Comparison of ENCODE assay signal across 30 mouse cellular contexts in the genomic region with DNA sequence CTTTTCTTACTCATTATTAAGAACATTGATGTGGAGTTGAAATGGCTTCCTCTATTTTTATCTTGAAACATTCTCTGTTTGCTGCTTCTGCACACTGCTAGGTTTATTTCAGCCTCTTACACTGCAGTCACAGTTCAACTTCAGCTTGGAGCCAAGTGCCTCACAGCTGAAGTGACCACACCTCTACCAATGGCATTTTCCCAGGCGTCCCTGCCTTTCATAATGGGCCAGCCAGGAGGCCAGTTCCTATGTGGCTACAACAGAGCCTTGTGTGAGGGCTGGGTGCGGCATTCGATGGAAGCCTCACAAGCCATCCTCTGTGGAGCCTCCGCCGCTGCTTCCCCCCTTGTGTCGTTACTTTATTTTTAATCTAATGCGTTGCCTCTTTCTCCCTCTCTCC.
DNase-seq lines count a peak whose midpoint lies in the region; ATAC-seq and TF ChIP-seq lines count a peak whose summit lies in the region.
"Had no signal": no experiment of that assay in that cellular context is flagged by ENCODE, and none has a peak within 500 bp of the region (broad histone marks: within the 10 kb centered on the region; RNA-seq: fewer than 3 reads in every experiment).

No protein-coding gene starts in this region.

- peak; percentile 76 for ATAC-seq in lung, embryonic 16.5 days (ENCODE audit: low read depth)
- ATAC-seq: liver, embryonic 12.5 days; liver, postnatal 0 days; midbrain, embryonic 16.5 days had no signal

- H3K9me3 ChIP-seq in CH12.LX (replicated peaks; ENCODE audit: low read length), result no peaks in the 10 kb centered on the region
- H3K9me3 ChIP-seq in lung, embryonic 16.5 days (ENCODE audit: control insufficient read depth, low read length), result no peaks in the 10 kb centered on the region
- H3K9me3 ChIP-seq: forebrain, embryonic 12.5 days; heart, embryonic 13.5 days; hindbrain, embryonic 15.5 days; limb, embryonic 12.5 days; liver, embryonic 12.5 days; neural tube, embryonic 12.5 days; stomach, embryonic 15.5 days had no signal

- in situ Hi-C loops in CH12.LX (cut with MboI; ENCODE audit: low pct_ligation_motif_present, low pct_unique_long_range_greater_than_20kb, low sequenced_read_pairs), result loop anchor here (10.0 kb wide), 1 partner anchor 113 kb away; the partner anchor contains the start of gene Cbwd1

- peak; percentile 79 for DNase-seq in heart, adult 11 months
- no peak for DNase-seq in heart, adult 8-10 months (ENCODE audit: low spot score)
- DNase-seq in CH12.LX (ENCODE audit: extremely low read depth), result no peak
- peak; percentile 79 for DNase-seq in lung, postnatal 36 days
- DNase-seq in right cerebral cortex, postnatal 25 days, result no peak
- DNase-seq in adrenal gland, postnatal 4 days (ENCODE audit: low spot score in 2 of 2), result no peak
- DNase-seq: adrenal gland, postnatal 14 days; cerebellum, adult 11-12 months; gastrocnemius, postnatal 36 days; heart, adult 2 months; heart, postnatal 10 days; kidney, adult 11 months; kidney, postnatal 14 days; liver, postnatal 0 days; right cerebral cortex, adult 18-20 months; right cerebral cortex, postnatal 4 days; thymus, adult 18-20 months; thymus, postnatal 25 days had no signal

- dilution Hi-C loops in CH12.LX (cut with MboI; ENCODE audit: extremely low pct_ligation_motif_present, extremely low pct_unique_long_range_greater_than_20kb, low sequenced_read_pairs), result no loop called here

- no peak for TF ChIP-seq POLR2A in CH12.LX (IDR thresholded peaks at IDR 0.05; ENCODE audit: low read depth, low read length)

- no peak for TF ChIP-seq RAD21 in CH12.LX (IDR thresholded peaks at IDR 0.05; ENCODE audit: low read depth, low read length)

- peaks cover 51 to 81% of the 10 kb centered on the region in 2 experiments for H3K36me3 ChIP-seq in CH12.LX (replicated peaks in 1 of 2; ENCODE audit: control insufficient read depth in 1 of 2, insufficient read depth in 1 of 2, low read length in 1 of 2)
- H3K36me3 ChIP-seq in lung, embryonic 16.5 days (ENCODE audit: control insufficient read depth, insufficient read depth, low read length), result no peaks in the 10 kb centered on the region
- H3K36me3 ChIP-seq: forebrain, embryonic 12.5 days; heart, embryonic 13.5 days; hindbrain, embryonic 15.5 days; limb, embryonic 12.5 days; neural tube, embryonic 12.5 days; stomach, embryonic 15.5 days had no signal

- TF ChIP-seq CTCF in CH12.LX (conservative IDR thresholded peaks at IDR 0.05 in 1 of 2, IDR thresholded peaks at IDR 0.05 in 1 of 2; ENCODE audit: low read depth in 2 of 2, low read length in 2 of 2), result no peak

- no peak for TF ChIP-seq EP300 in CH12.LX (IDR thresholded peaks at IDR 0.05; ENCODE audit: low read length)

- no peak overlapping the region for H3K4me3 ChIP-seq in CH12.LX (replicated peaks in 1 of 3; ENCODE audit: low read depth in 2 of 3, low read length in 2 of 3, poor library complexity in 1 of 3)
- no peak overlapping the region for H3K4me3 ChIP-seq in lung, embryonic 16.5 days (ENCODE audit: low read length)
- H3K4me3 ChIP-seq: erythroblast, embryonic 14.5 days; forebrain, embryonic 12.5 days; heart, adult 2 months; heart, embryonic 13.5 days; hindbrain, embryonic 15.5 days; limb, embryonic 12.5 days; liver, embryonic 12.5 days; myocyte; neural tube, embryonic 12.5 days; stomach, embryonic 15.5 days had no signal

- 58% methylated on average over 7 of the region's 7 CpGs for WGBS in lung, embryonic 16.5 days

- H3K27ac ChIP-seq in CH12.LX (ENCODE audit: insufficient read depth, low read depth), result peak overlapping the region; percentile 69
- no peak overlapping the region for H3K27ac ChIP-seq in lung, embryonic 16.5 days (ENCODE audit: low read length)
- H3K27ac ChIP-seq: forebrain, embryonic 12.5 days; heart, adult 2 months; heart, embryonic 13.5 days; hindbrain, embryonic 15.5 days; limb, embryonic 12.5 days; liver, embryonic 12.5 days; neural tube, embryonic 12.5 days; stomach, embryonic 15.5 days had no signal

- H3K27me3 ChIP-seq in CH12.LX (replicated peaks), result no peaks in the 10 kb centered on the region
- H3K27me3 ChIP-seq in lung, embryonic 16.5 days (ENCODE audit: control insufficient read depth, insufficient read depth, low read depth, low read length), result no peaks in the 10 kb centered on the region
- H3K27me3 ChIP-seq: forebrain, embryonic 12.5 days; hindbrain, embryonic 15.5 days; limb, embryonic 12.5 days; liver, embryonic 12.5 days; neural tube, embryonic 12.5 days; stomach, embryonic 15.5 days had no signal

- H3K4me1 ChIP-seq in CH12.LX (ENCODE audit: control insufficient read depth in 1 of 2, insufficient read depth in 2 of 2), result peaks cover 14 to 66% of the 10 kb centered on the region in 2 experiments
- H3K4me1 ChIP-seq in lung, embryonic 16.5 days (replicated peaks; ENCODE audit: control insufficient read depth, insufficient read depth, low read length), result no peaks in the 10 kb centered on the region
- H3K4me1 ChIP-seq: forebrain, embryonic 12.5 days; hindbrain, embryonic 15.5 days; liver, embryonic 12.5 days; neural tube, embryonic 12.5 days; stomach, embryonic 15.5 days had no signal

- peak overlapping the region; percentile 50; the same call in 1 of the 2 replicates for H3K9ac ChIP-seq in CH12.LX (ENCODE audit: insufficient read depth, low read depth)
- no peak overlapping the region for H3K9ac ChIP-seq in lung, embryonic 16.5 days (ENCODE audit: low read length)
- H3K9ac ChIP-seq: forebrain, embryonic 12.5 days; heart, embryonic 13.5 days; hindbrain, embryonic 15.5 days; limb, embryonic 12.5 days; liver, embryonic 12.5 days; liver, postnatal 0 days; neural tube, embryonic 12.5 days; stomach, embryonic 15.5 days had no signal

- peak overlapping the region; percentile 86 for H3K4me2 ChIP-seq in CH12.LX (ENCODE audit: insufficient read depth, low read depth, poor library complexity, severe bottlenecking)
- H3K4me2 ChIP-seq in lung, embryonic 16.5 days (ENCODE audit: low read depth, low read length), result no peak overlapping the region
- H3K4me2 ChIP-seq: forebrain, embryonic 12.5 days; heart, embryonic 13.5 days; hindbrain, embryonic 15.5 days; limb, embryonic 12.5 days; liver, embryonic 12.5 days; midbrain, embryonic 11.5 days; neural tube, embryonic 12.5 days; stomach, embryonic 15.5 days had no signal

- peaks cover 8% of the 10 kb centered on the region; the same call in 1 of the 2 replicates for H3K79me2 ChIP-seq in CH12.LX (replicated peaks; ENCODE audit: control insufficient read depth, extremely low read depth, insufficient read depth, poor library complexity, severe bottlenecking)

TF ChIP-seq in CH12.LX, 34 proteins besides CTCF, POLR2A, EP300 and RAD21:
- TF ChIP-seq USF1 (IDR thresholded peaks at IDR 0.05; ENCODE audit: low read depth, low read length) (no peak), UBTF (IDR thresholded peaks at IDR 0.05; ENCODE audit: low read depth, low read length) (no peak), ZKSCAN1 (IDR thresholded peaks at IDR 0.05; ENCODE audit: borderline replicate concordance, low read depth, low read length) (no peak), JUN (IDR thresholded peaks at IDR 0.05; ENCODE audit: insufficient read depth, low read depth, low read length) (no peak), MAZ (IDR thresholded peaks at IDR 0.05; ENCODE audit: low read depth, low read length) (no peak), MAFK (IDR thresholded peaks at IDR 0.05; ENCODE audit: insufficient replicate concordance, low read length) (no peak), RCOR1 (conservative IDR thresholded peaks at IDR 0.05; ENCODE audit: low read depth, low read length) (no peak), NRF1 (IDR thresholded peaks at IDR 0.05; ENCODE audit: low read depth, low read length) (no peak), ZC3H11A (IDR thresholded peaks at IDR 0.05; ENCODE audit: low read depth, low read length) (no peak), ETS1 (conservative IDR thresholded peaks at IDR 0.05; ENCODE audit: low read depth, low read length) (no peak)

Comparison
In these comparisons a context has a peak if more than half of its experiments do, and no peak if none do; other contexts are left out.
1. DNase-seq: peak in heart, adult 11 months (single experiment) and lung, postnatal 36 days (single experiment); none in heart, adult 8-10 months (single experiment), CH12.LX (single experiment), right cerebral cortex, postnatal 25 days (single experiment) and adrenal gland, postnatal 4 days (0 of 2).